10 mouse cellular contexts compared by ENCODE assay signal in the genomic region with DNA sequence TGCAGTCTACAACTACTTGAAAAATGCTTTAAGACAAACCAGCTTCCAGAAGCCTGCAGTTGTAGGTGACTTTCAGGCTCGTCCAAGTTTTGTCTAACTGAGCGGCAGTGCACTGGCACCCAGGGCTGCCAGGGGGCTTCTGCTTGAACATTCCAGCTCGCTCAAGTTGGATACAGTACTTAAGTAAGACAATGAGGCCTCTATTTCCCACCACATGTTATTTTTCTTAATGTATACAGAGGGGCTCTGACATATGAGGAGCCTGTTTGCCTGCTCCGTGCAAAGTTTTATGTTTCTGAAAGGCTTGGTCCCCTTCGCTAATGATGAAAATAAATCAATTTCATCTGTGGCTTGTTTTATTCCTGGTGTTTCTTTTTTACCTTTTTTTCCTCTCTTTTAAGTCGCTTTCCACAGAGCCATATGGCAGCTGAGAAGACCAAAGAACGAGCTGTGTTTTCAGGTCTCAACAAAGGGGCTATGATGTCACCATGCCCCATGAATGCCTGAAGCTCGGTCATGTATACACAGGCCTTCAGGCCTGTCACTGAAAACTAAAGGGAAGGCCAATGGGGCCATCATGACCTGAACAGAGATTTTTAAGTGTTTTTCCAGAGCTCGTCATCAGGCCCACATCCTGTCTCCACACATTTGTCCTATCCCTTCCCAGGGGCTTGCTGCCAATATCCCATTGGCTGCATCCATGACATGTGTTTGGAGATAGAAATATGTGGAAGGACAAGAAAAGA.
DNase-seq lines count a peak whose midpoint lies in the region; ATAC-seq and TF ChIP-seq lines count a peak whose summit lies in the region.
"Had no signal": no experiment of that assay in that cellular context is flagged by ENCODE, and none has a peak within 500 bp of the region (broad histone marks: within the 10 kb centered on the region; RNA-seq: fewer than 3 reads in every experiment).

No protein-coding gene starts in this region.

- H3K4me3 ChIP-seq in intestine, embryonic 15.5 days (replicated peaks) = no peak overlapping the region
- no peak overlapping the region for H3K4me3 ChIP-seq in intestine, embryonic 16.5 days (ENCODE audit: low read length)
- no peak overlapping the region for H3K4me3 ChIP-seq in forebrain, embryonic 13.5 days
- no peak overlapping the region for H3K4me3 ChIP-seq in limb, embryonic 13.5 days

- intact Hi-C loops in heart, postnatal 36 days (cut with DNase I) = no loop called here

- peak; percentile 90 for DNase-seq in brain, embryonic 14.5 days (ENCODE audit: low read depth)
- DNase-seq in urinary bladder, postnatal 25 days (ENCODE audit: low spot score) = no peak
- no peak for DNase-seq in urinary bladder, postnatal 4 days (ENCODE audit: low spot score in 2 of 2)
- DNase-seq in heart, postnatal 36 days = no peak
- DNase-seq: kidney, adult 2 months; thymus, adult 18-20 months had no signal

- no peaks in the 10 kb centered on the region for H3K9me3 ChIP-seq in intestine, embryonic 15.5 days
- no peaks in the 10 kb centered on the region for H3K9me3 ChIP-seq in intestine, embryonic 16.5 days (ENCODE audit: control insufficient read depth, low read length)
- no peaks in the 10 kb centered on the region for H3K9me3 ChIP-seq in forebrain, embryonic 13.5 days (replicated peaks)
- H3K9me3 ChIP-seq in limb, embryonic 13.5 days = no peaks in the 10 kb centered on the region

- no peak overlapping the region for H3K4me2 ChIP-seq in intestine, embryonic 15.5 days (replicated peaks)
- H3K4me2 ChIP-seq in intestine, embryonic 16.5 days (ENCODE audit: low read depth, low read length) = no peak overlapping the region
- no peak overlapping the region for H3K4me2 ChIP-seq in forebrain, embryonic 13.5 days
- peak overlapping the region; percentile 0; the same call in 1 of the 2 replicates for H3K4me2 ChIP-seq in limb, embryonic 13.5 days (replicated peaks)

- WGBS in intestine, embryonic 15.5 days = 39% methylated on average over 9 of the region's 9 CpGs
- WGBS in intestine, embryonic 16.5 days = 41% methylated on average over 9 of the region's 9 CpGs
- 21% methylated on average over 9 of the region's 9 CpGs for WGBS in forebrain, embryonic 13.5 days
- WGBS in limb, embryonic 13.5 days = 17% methylated on average over 9 of the region's 9 CpGs

- H3K27me3 ChIP-seq in intestine, embryonic 15.5 days (replicated peaks) = no peaks in the 10 kb centered on the region
- no peaks in the 10 kb centered on the region for H3K27me3 ChIP-seq in intestine, embryonic 16.5 days (replicated peaks; ENCODE audit: control insufficient read depth, insufficient read depth, low read length)
- no peaks in the 10 kb centered on the region for H3K27me3 ChIP-seq in forebrain, embryonic 13.5 days
- no peaks in the 10 kb centered on the region for H3K27me3 ChIP-seq in limb, embryonic 13.5 days

- 0 out of 2 replicates have a peak, but pooled peaks have one; percentile 49 for ATAC-seq in intestine, embryonic 15.5 days
- no peak for ATAC-seq in intestine, embryonic 16.5 days
- peak; percentile 97 for ATAC-seq in forebrain, embryonic 13.5 days
- ATAC-seq in limb, embryonic 13.5 days (ENCODE audit: low FRiP score, low read depth) = peak; percentile 88

- no peak overlapping the region for H3K9ac ChIP-seq in intestine, embryonic 15.5 days
- no peak overlapping the region for H3K9ac ChIP-seq in intestine, embryonic 16.5 days (ENCODE audit: low read depth, low read length)
- H3K9ac ChIP-seq in forebrain, embryonic 13.5 days = no peak overlapping the region
- H3K9ac ChIP-seq in limb, embryonic 13.5 days = no peak overlapping the region

- H3K36me3 ChIP-seq in intestine, embryonic 15.5 days = no peaks in the 10 kb centered on the region
- H3K36me3 ChIP-seq in intestine, embryonic 16.5 days (ENCODE audit: control insufficient read depth, insufficient read depth, low read length) = no peaks in the 10 kb centered on the region
- no peaks in the 10 kb centered on the region for H3K36me3 ChIP-seq in forebrain, embryonic 13.5 days (ENCODE audit: poor library complexity, severe bottlenecking)
- no peaks in the 10 kb centered on the region for H3K36me3 ChIP-seq in limb, embryonic 13.5 days

- TF ChIP-seq CTCF in brain, embryonic 14.5 days (IDR thresholded peaks at IDR 0.05; ENCODE audit: borderline replicate concordance, extremely low read depth, insufficient read depth, insufficient read length) = no peak

- H3K4me1 ChIP-seq in intestine, embryonic 15.5 days (replicated peaks) = no peaks in the 10 kb centered on the region
- no peaks in the 10 kb centered on the region for H3K4me1 ChIP-seq in intestine, embryonic 16.5 days (ENCODE audit: control insufficient read depth, insufficient read depth, low read length)
- peaks cover 11% of the 10 kb centered on the region for H3K4me1 ChIP-seq in forebrain, embryonic 13.5 days
- peaks cover 21% of the 10 kb centered on the region for H3K4me1 ChIP-seq in limb, embryonic 13.5 days

- no peak for TF ChIP-seq POLR2A in brain, embryonic 14.5 days (IDR thresholded peaks at IDR 0.05; ENCODE audit: borderline replicate concordance, extremely low read depth, insufficient read depth, insufficient read length, poor library complexity, severe bottlenecking)

- H3K27ac ChIP-seq in intestine, embryonic 15.5 days = no peak overlapping the region
- no peak overlapping the region for H3K27ac ChIP-seq in intestine, embryonic 16.5 days (ENCODE audit: low read length)
- H3K27ac ChIP-seq in forebrain, embryonic 13.5 days = peak overlapping the region; percentile 40; the same call in 1 of the 2 replicates
- peak overlapping the region; percentile 90 for H3K27ac ChIP-seq in limb, embryonic 13.5 days

Comparison
In these comparisons a context has a peak if more than half of its experiments do, and no peak if none do; other contexts are left out.
1. H3K27ac ChIP-seq: peak in forebrain, embryonic 13.5 days (single experiment) and limb, embryonic 13.5 days (single experiment); none in intestine, embryonic 15.5 days (single experiment) and intestine, embryonic 16.5 days (single experiment).